Mouse (Mus musculus) kidney, postnatal 36 days (tissue): Measurements from ENCODE around the gene Opa3.

ENCODE experiments used
- DNase-seq, 2 experiments: peaks; one replicate each; pipeline ENCODE4 v3.0.0; 2021 to 2022; ENCODE audit warnings: mixed read lengths in 2 of 2

Opa3 gene

GRCm38 (mm10) chr7:19217492-19217891, 10.6 kb upstream of the Opa3 start:
- no peak for DNase-seq

- DNase-seq: peak in 1 of 2 experiments; percentile 39
These were observed 10.2 kb upstream of the Opa3 start for GRCm38 (mm10) chr7:19217944-19218343.

- DNase-seq: no peak
These were observed 8.1 kb upstream of the Opa3 start for GRCm38 (mm10) chr7:19220061-19220460.

- DNase-seq: no peak
These were observed 5.9 kb upstream of the Opa3 start for GRCm38 (mm10) chr7:19222189-19222588.

- DNase-seq: no peak
These were observed 5.3 kb upstream of the Opa3 start for GRCm38 (mm10) chr7:19222875-19223274.

GRCm38 (mm10) chr7:19224933-19225332, 3.2 kb upstream of the Opa3 start:
- DNase-seq: no peak

- peak in 1 of 2 experiments; percentile 26 for DNase-seq
These were observed 1.0 kb upstream of the Opa3 start for GRCm38 (mm10) chr7:19226817-19227797.

GRCm38 (mm10) chr7:19228793-19229148, 637 bp downstream of the Opa3 start:
- no peak for DNase-seq

- no peak for DNase-seq
These were observed 1.3 kb downstream of the Opa3 start for GRCm38 (mm10) chr7:19229404-19229803.

GRCm38 (mm10) chr7:19230041-19230580, 2.0 kb downstream of the Opa3 start:
- peak; percentile 71 to 76 for DNase-seq

GRCm38 (mm10) chr7:19230899-19231298, 2.8 kb downstream of the Opa3 start:
- DNase-seq: peak in 1 of 2 experiments; percentile 40

GRCm38 (mm10) chr7:19231849-19232248, 3.7 kb downstream of the Opa3 start:
- peak; percentile 52 to 80 for DNase-seq

GRCm38 (mm10) chr7:19234652-19235051, 6.5 kb downstream of the Opa3 start:
- DNase-seq: no peak

GRCm38 (mm10) chr7:19235092-19235671, 7.0 kb downstream of the Opa3 start:
- DNase-seq: no peak

- no peak for DNase-seq
These were observed 8.3 kb downstream of the Opa3 start for GRCm38 (mm10) chr7:19236411-19236810.

- DNase-seq: no peak
These were observed 10.2 kb downstream of the Opa3 start for GRCm38 (mm10) chr7:19238344-19238743.

GRCm38 (mm10) chr7:19239423-19239822, 11.3 kb downstream of the Opa3 start:
- peak; percentile 90 to 96 for DNase-seq

GRCm38 (mm10) chr7:19239986-19240385, 11.9 kb downstream of the Opa3 start:
- DNase-seq: no peak

GRCm38 (mm10) chr7:19240905-19241463, 12.8 kb downstream of the Opa3 start:
- DNase-seq: no peak

- no peak for DNase-seq
These were observed 13.9 kb downstream of the Opa3 start for GRCm38 (mm10) chr7:19242005-19242404.

- DNase-seq: no peak
These were observed 15.7 kb downstream of the Opa3 start for GRCm38 (mm10) chr7:19243858-19244257.

GRCm38 (mm10) chr7:19245083-19245482, 16.9 kb downstream of the Opa3 start:
- DNase-seq: no peak

GRCm38 (mm10) chr7:19246855-19247254, 18.7 kb downstream of the Opa3 start:
- DNase-seq: no peak
